Mouse (Mus musculus): ENCODE measurements around the gene Prss41. TPM values are rescaled to one million over a fixed set of nuclear protein-coding genes. Genes with fewer than 3 reads are reported as not detected.

The Prss41 gene
- total RNA-seq, 1 experiment from 2014 or later: not detected

GRCm38 (mm10) chr17:23790269-23791078 is 53.5 kb downstream of the Prss41 start, which contains the start of gene Srrm2:
Srrm2 (plus strand) TSS chr17:23790532.
- ATAC-seq (ENCODE audit: extremely low read depth, insufficient number of reproducible peaks, low FRiP score, poor library complexity, severe bottlenecking): peak; percentile 47; the same call in 1 of the 2 replicates

GRCm38 (mm10) chr17:23789749-23790268 is 54.2 kb downstream of the Prss41 start:
- no peak for ATAC-seq (ENCODE audit: extremely low read depth, insufficient number of reproducible peaks, low FRiP score, poor library complexity, severe bottlenecking)

- no peak for ATAC-seq (ENCODE audit: extremely low read depth, insufficient number of reproducible peaks, low FRiP score, poor library complexity, severe bottlenecking)
Measured at GRCm38 (mm10) chr17:23788973-23789372, 55.0 kb downstream of the Prss41 start.

Other genes starting within 250 kb of the Prss41 start
- not detected in 2 replicates for gene Zfp13, start 244.7 kb downstream of the Prss41 start, total RNA-seq (2017)
- not detected in 2 replicates for gene Zscan10, start 243.3 kb downstream of the Prss41 start, total RNA-seq (2017)
- gene Mmp25, start 198.9 kb downstream of the Prss41 start, total RNA-seq (2017): 11.4 and 14.9 TPM in 2 replicates
- 0.37 TPM in 1 of 2 replicates, not detected in the other for gene Bicdl2, start 183.7 kb downstream of the Prss41 start, total RNA-seq (2017)
- 21.9 and 32.2 TPM in 2 replicates for gene Hcfc1r1, start 170.6 kb downstream of the Prss41 start, total RNA-seq (2017)
- gene Thoc6, start 170.3 kb downstream of the Prss41 start, total RNA-seq (2017): 15.2 and 16.0 TPM in 2 replicates
- gene Tnfrsf12a, start 166.7 kb downstream of the Prss41 start, total RNA-seq (2017): 10.5 and 13.4 TPM in 2 replicates
- not detected in 2 replicates for gene Cldn6, start 164.9 kb downstream of the Prss41 start, total RNA-seq (2017)
- gene Cldn9, start 160.1 kb downstream of the Prss41 start, total RNA-seq (2017): not detected in 2 replicates
- not detected in 2 replicates for gene 1520401A03Rik, start 121.4 kb downstream of the Prss41 start, total RNA-seq (2017)
- gene Pkmyt1, start 117.8 kb downstream of the Prss41 start, total RNA-seq (2017): 6.5 and 8.0 TPM in 2 replicates
- 0.70 TPM in 1 of 2 replicates, not detected in the other for gene Paqr4, start 103.3 kb downstream of the Prss41 start, total RNA-seq (2017)
- 0.23 TPM in 1 of 2 replicates, not detected in the other for gene Kremen2, start 98.3 kb downstream of the Prss41 start, total RNA-seq (2017)
- gene Flywch1, start 72.6 kb downstream of the Prss41 start, total RNA-seq (2017): 16.8 and 18.3 TPM in 2 replicates
- not detected in 2 replicates for gene Flywch2, start 58.1 kb downstream of the Prss41 start, total RNA-seq (2017)
- gene Srrm2, start 53.6 kb downstream of the Prss41 start, total RNA-seq (2017): 281 and 303 TPM in 2 replicates
- 93.3 and 94.9 TPM in 2 replicates for gene Elob, start 15.0 kb downstream of the Prss41 start, total RNA-seq (2017)
- not detected in 2 replicates for gene Prss33, start 8.1 kb downstream of the Prss41 start, total RNA-seq (2017)
- 0.37 and 0.93 TPM in 2 replicates for gene Prss32, start 317 bp downstream of the Prss41 start, total RNA-seq (2017)
- not detected in 2 replicates for gene Prss21, start 23.9 kb upstream of the Prss41 start, total RNA-seq (2017)
- not detected in 2 replicates for gene Dcpp1, start 36.7 kb upstream of the Prss41 start, total RNA-seq (2017)
- gene Dcpp2, start 36.7 kb upstream of the Prss41 start, total RNA-seq (2017): not detected in 2 replicates
- gene Dcpp3, start 73.3 kb upstream of the Prss41 start, total RNA-seq (2017): not detected in 2 replicates
- not detected in 2 replicates for gene Sbp, start 97.5 kb upstream of the Prss41 start, total RNA-seq (2017)
- not detected in 2 replicates for gene Sbpl, start 111.1 kb upstream of the Prss41 start, total RNA-seq (2017)
- not detected in 2 replicates for gene Prss30, start 136.4 kb upstream of the Prss41 start, total RNA-seq (2017)
- 3.2 and 3.7 TPM in 2 replicates for gene Prss22, start 153.9 kb upstream of the Prss41 start, total RNA-seq (2017)
- gene Prss27, start 194.0 kb upstream of the Prss41 start, total RNA-seq (2017): 3.7 and 4.9 TPM in 2 replicates
- gene Kctd5, start 229.3 kb upstream of the Prss41 start, total RNA-seq (2017): 16.0 and 18.2 TPM in 2 replicates

All from neutrophil, adult 5-6 weeks (primary cell).